Mouse (Mus musculus): ENCODE results near the gene Pyy. TPM values are rescaled to one million over a fixed set of nuclear protein-coding genes. Genes with fewer than 3 reads are reported as not detected.
A peak's percentile ranks its signal among the peaks of the same experiment; 100 is the strongest.

The Pyy gene
- total and polyA plus RNA-seq, 3 experiments = not detected

- dilution Hi-C loops (cut with MboI; ENCODE audit: extremely low pct_ligation_motif_present, extremely low pct_unique_long_range_greater_than_20kb, low sequenced_read_pairs) = no loop called here
Observed at GRCm38 (mm10) chr11:102116241-102116640, 8.6 kb upstream of the Pyy start.

GRCm38 (mm10) chr11:102111576-102111975, 3.9 kb upstream of the Pyy start:
- in situ Hi-C loops (cut with MboI; ENCODE audit: low pct_ligation_motif_present, low pct_unique_long_range_greater_than_20kb, low sequenced_read_pairs) = no loop called here
- Histone ChIP-seq H3K4me2 (ENCODE audit: insufficient read depth, low read depth, poor library complexity, severe bottlenecking) (peak overlapping the region; percentile 80), H3K36me3 (replicated peaks in 1 of 2; ENCODE audit: control insufficient read depth in 1 of 2, insufficient read depth in 1 of 2, low read length in 1 of 2) (no peaks in the 10 kb centered on the region), H3K9me3 (replicated peaks; ENCODE audit: low read length) (no peaks in the 10 kb centered on the region), H3K4me1 (ENCODE audit: control insufficient read depth in 1 of 2, insufficient read depth in 2 of 2) (peaks cover 11% of the 10 kb centered on the region in 2 experiments; a peak in 3 of 4 replicates), H3K27ac (ENCODE audit: insufficient read depth, low read depth) (no peak overlapping the region), H3K4me3 (replicated peaks in 1 of 3; ENCODE audit: low read depth in 2 of 3, low read length in 2 of 3, poor library complexity in 1 of 3) (no peak overlapping the region), H3K9ac (ENCODE audit: insufficient read depth, low read depth) (no peak overlapping the region), H3K79me2 (replicated peaks; ENCODE audit: control insufficient read depth, extremely low read depth, insufficient read depth, poor library complexity, severe bottlenecking) (no peaks in the 10 kb centered on the region), H3K27me3 (replicated peaks) (peaks cover 84% of the 10 kb centered on the region)
- dilution Hi-C loops (cut with MboI; ENCODE audit: extremely low pct_ligation_motif_present, extremely low pct_unique_long_range_greater_than_20kb, low sequenced_read_pairs) = no loop called here
- DNase-seq (ENCODE audit: extremely low read depth) = no peak
- TF ChIP-seq BHLHE40 (IDR thresholded peaks at IDR 0.05; ENCODE audit: low read depth, low read length) = peak; percentile 88
- no peak for TF ChIP-seq POLR2AphosphoS2 (IDR thresholded peaks at IDR 0.05; ENCODE audit: low read depth, low read length)
- TF ChIP-seq KAT2A (IDR thresholded peaks at IDR 0.05; ENCODE audit: insufficient replicate concordance, low read length) = no peak
- peak; percentile 51 for TF ChIP-seq JUND (conservative IDR thresholded peaks at IDR 0.05; ENCODE audit: low read depth, low read length)
- peak; percentile 89 for TF ChIP-seq RCOR1 (conservative IDR thresholded peaks at IDR 0.05; ENCODE audit: low read depth, low read length)
- TF ChIP-seq MEF2A (IDR thresholded peaks at IDR 0.05; ENCODE audit: borderline replicate concordance, low read depth, low read length) = peak; percentile 79; the same call in 1 of the 2 replicates
- TF ChIP-seq UBTF (IDR thresholded peaks at IDR 0.05; ENCODE audit: low read depth, low read length) = no peak
- no peak for TF ChIP-seq USF1 (IDR thresholded peaks at IDR 0.05; ENCODE audit: low read depth, low read length)
- peak; percentile 54; the same call in 1 of the 2 replicates for TF ChIP-seq SIN3A (IDR thresholded peaks at IDR 0.05; ENCODE audit: low read length)
- TF ChIP-seq MYC (IDR thresholded peaks at IDR 0.05; ENCODE audit: low read depth, low read length) = no peak
- TF ChIP-seq E2F4 (IDR thresholded peaks at IDR 0.05; ENCODE audit: insufficient replicate concordance, low read depth, low read length) = no peak
- peak; percentile 52 for TF ChIP-seq JUN (IDR thresholded peaks at IDR 0.05; ENCODE audit: insufficient read depth, low read depth, low read length)
- no peak for TF ChIP-seq ELF1 (IDR thresholded peaks at IDR 0.05; ENCODE audit: low read depth, low read length)
- TF ChIP-seq SMC3 (IDR thresholded peaks at IDR 0.05; ENCODE audit: low read depth, low read length) = no peak
- TF ChIP-seq EP300 (IDR thresholded peaks at IDR 0.05; ENCODE audit: low read length) = peak; percentile 78
- peak; percentile 72 for TF ChIP-seq IRF4 (IDR thresholded peaks at IDR 0.05; ENCODE audit: low read depth, low read length)
- no peak for TF ChIP-seq HCFC1 (IDR thresholded peaks at IDR 0.05; ENCODE audit: low read depth, low read length)
- TF ChIP-seq GABPA (IDR thresholded peaks at IDR 0.05; ENCODE audit: insufficient replicate concordance, low read depth, low read length) = no peak
- TF ChIP-seq PAX5 (IDR thresholded peaks at IDR 0.05; ENCODE audit: low read length) = no peak
- TF ChIP-seq MXI1 (IDR thresholded peaks at IDR 0.05; ENCODE audit: low read depth, low read length) = 0 out of 2 replicates have a peak, but pooled peaks have one; percentile 36
- peak; percentile 44; the same call in 1 of the 2 replicates for TF ChIP-seq ETS1 (conservative IDR thresholded peaks at IDR 0.05; ENCODE audit: low read depth, low read length)
- no peak for TF ChIP-seq CTCF (conservative IDR thresholded peaks at IDR 0.05 in 1 of 2, IDR thresholded peaks at IDR 0.05 in 1 of 2; ENCODE audit: low read depth in 2 of 2, low read length in 2 of 2)
- peak; percentile 69 for TF ChIP-seq MAZ (IDR thresholded peaks at IDR 0.05; ENCODE audit: low read depth, low read length)
- no peak for TF ChIP-seq NRF1 (IDR thresholded peaks at IDR 0.05; ENCODE audit: low read depth, low read length)
- TF ChIP-seq ZKSCAN1 (IDR thresholded peaks at IDR 0.05; ENCODE audit: borderline replicate concordance, low read depth, low read length) = no peak
- TF ChIP-seq TCF12 (IDR thresholded peaks at IDR 0.05; ENCODE audit: low read depth, low read length) = peak; percentile 50; the same call in 1 of the 2 replicates
- no peak for TF ChIP-seq MAFK (IDR thresholded peaks at IDR 0.05; ENCODE audit: insufficient replicate concordance, low read length)
- TF ChIP-seq CHD2 (IDR thresholded peaks at IDR 0.05; ENCODE audit: low read length) = no peak
- no peak for TF ChIP-seq ZMIZ1 (IDR thresholded peaks at IDR 0.05; ENCODE audit: low read depth, low read length)

More at GRCm38 (mm10) chr11:102116241-102116640, 8.6 kb upstream of the Pyy start:
- Histone ChIP-seq H3K4me3 (replicated peaks in 1 of 3; ENCODE audit: low read depth in 2 of 3, low read length in 2 of 3, poor library complexity in 1 of 3) (no peak overlapping the region), H3K9me3 (replicated peaks; ENCODE audit: low read length) (peaks cover 6% of the 10 kb centered on the region), H3K27ac (ENCODE audit: insufficient read depth, low read depth) (no peak overlapping the region), H3K9ac (ENCODE audit: insufficient read depth, low read depth) (no peak overlapping the region), H3K79me2 (replicated peaks; ENCODE audit: control insufficient read depth, extremely low read depth, insufficient read depth, poor library complexity, severe bottlenecking) (no peaks in the 10 kb centered on the region), H3K4me1 (ENCODE audit: control insufficient read depth in 1 of 2, insufficient read depth in 2 of 2) (peaks cover 7 to 9% of the 10 kb centered on the region in 2 experiments), H3K27me3 (replicated peaks) (peaks cover 77% of the 10 kb centered on the region), H3K36me3 (replicated peaks in 1 of 2; ENCODE audit: control insufficient read depth in 1 of 2, insufficient read depth in 1 of 2, low read length in 1 of 2) (no peaks in the 10 kb centered on the region), H3K4me2 (ENCODE audit: insufficient read depth, low read depth, poor library complexity, severe bottlenecking) (no peak overlapping the region)
- in situ Hi-C loops (cut with MboI; ENCODE audit: low pct_ligation_motif_present, low pct_unique_long_range_greater_than_20kb, low sequenced_read_pairs) = no loop called here
- DNase-seq (ENCODE audit: extremely low read depth) = no peak
- no peak for TF ChIP-seq CTCF (conservative IDR thresholded peaks at IDR 0.05 in 1 of 2, IDR thresholded peaks at IDR 0.05 in 1 of 2; ENCODE audit: low read depth in 2 of 2, low read length in 2 of 2)
- no peak for TF ChIP-seq GABPA (IDR thresholded peaks at IDR 0.05; ENCODE audit: insufficient replicate concordance, low read depth, low read length)
- no peak for TF ChIP-seq ETS1 (conservative IDR thresholded peaks at IDR 0.05; ENCODE audit: low read depth, low read length)
- TF ChIP-seq ELF1 (IDR thresholded peaks at IDR 0.05; ENCODE audit: low read depth, low read length) = no peak
- no peak for TF ChIP-seq ZMIZ1 (IDR thresholded peaks at IDR 0.05; ENCODE audit: low read depth, low read length)
- no peak for TF ChIP-seq MEF2A (IDR thresholded peaks at IDR 0.05; ENCODE audit: borderline replicate concordance, low read depth, low read length)
- TF ChIP-seq HCFC1 (IDR thresholded peaks at IDR 0.05; ENCODE audit: low read depth, low read length) = no peak
- TF ChIP-seq SMC3 (IDR thresholded peaks at IDR 0.05; ENCODE audit: low read depth, low read length) = no peak
- no peak for TF ChIP-seq BHLHE40 (IDR thresholded peaks at IDR 0.05; ENCODE audit: low read depth, low read length)
- TF ChIP-seq CHD1 (IDR thresholded peaks at IDR 0.05; ENCODE audit: low read depth, low read length) = no peak
